Mouse (Mus musculus) gastrocnemius, postnatal 14 days (tissue): Measurements from ENCODE around the gene Gm13278. TPM values are rescaled to one million over a fixed set of nuclear protein-coding genes. Genes with fewer than 3 reads are reported as not detected.
A peak's percentile ranks its signal among the peaks of the same experiment; 100 is the strongest.
"Not testable (repeated sequence)": the region's sequence is repeated elsewhere in the genome, so short reads cannot be mapped to it uniquely, and the experiment has no call there.

ENCODE experiments used
- DNase-seq: peaks from one replicate; pipeline ENCODE4 v3.0.0; 2021; ENCODE audit warnings: mixed read lengths
- intact Hi-C: fragments of 180-260 bp; cut with DNase I; formaldehyde crosslinking; loops from one replicate; pipeline ENCODE4 v1.15.1; 2025; ENCODE audit warnings: low total_unique reads
- long read RNA-seq, 2 experiments: library from polyadenylated mRNA; stranded (forward); transcript quantifications; one replicate each; pipeline ENCODE4 v2.0.0; 2021
- total RNA-seq, 2 experiments: library from RNA; stranded (reverse); gene quantifications; 2 replicates each; pipeline ENCODE4 v1.2.3; 2021

The Gm13278 gene
- not detected for total RNA-seq
- long read RNA-seq, experiment 1: 0 reads
- long read RNA-seq, experiment 2: 0 reads

DNA sequence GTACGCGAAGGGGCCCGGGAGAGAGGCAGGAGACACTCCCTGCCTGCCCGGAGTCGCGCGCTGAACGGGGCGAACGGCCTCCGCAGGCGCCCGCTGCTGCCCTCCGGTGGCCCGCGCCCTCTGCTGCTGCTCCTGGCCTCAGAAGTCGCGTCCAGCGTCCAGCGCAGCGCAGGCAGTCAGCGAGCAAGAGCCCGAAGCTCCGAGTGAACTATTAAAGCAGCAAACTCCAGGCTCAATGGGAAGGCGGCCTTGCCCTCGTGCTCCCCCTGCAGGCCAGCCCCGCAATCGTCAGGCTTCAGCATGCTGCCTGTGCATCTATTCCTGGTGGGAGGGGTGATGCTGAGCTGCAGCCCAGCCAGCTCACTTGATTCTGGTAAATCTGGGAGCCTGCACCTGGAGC, at the start of gene Gm13278:
Gene Gm13278 (plus strand): TSS at position 301 of the 400 bp plus-strand sequence.
- intact Hi-C loops, DNase-seq: not testable (repeated sequence)

DNA sequence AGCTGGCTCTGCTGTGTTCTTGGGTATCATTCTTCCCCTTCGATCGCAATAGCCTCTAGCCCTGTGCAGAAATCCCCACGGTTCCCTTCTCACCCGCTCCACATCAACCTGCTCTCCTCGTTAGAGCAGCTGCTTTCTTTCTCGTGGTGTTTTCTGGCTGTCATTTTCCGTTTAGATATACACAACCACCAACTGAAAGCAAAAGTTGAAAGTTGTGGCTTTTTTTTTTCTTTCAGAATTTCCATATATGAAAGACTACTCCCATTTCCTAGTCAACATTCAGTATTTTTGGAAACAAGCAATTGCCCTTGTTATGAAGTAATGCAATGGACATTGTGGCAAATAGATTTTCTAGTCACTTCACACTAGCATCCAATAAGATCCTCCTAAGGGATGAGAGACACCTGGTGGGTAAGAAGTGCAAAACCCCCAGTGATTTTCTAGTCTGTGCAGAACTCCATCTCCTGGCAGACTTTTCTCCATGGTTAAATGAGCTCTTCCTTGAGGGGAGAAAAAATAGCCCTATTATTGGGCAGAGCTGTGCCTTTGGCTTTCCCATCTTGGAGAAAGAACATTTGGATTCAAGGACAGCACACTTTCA, 48.5 kb upstream of the Gm13278 start:
- DNase-seq: no peak
- intact Hi-C loops: loop anchor here (5.0 kb wide), 1 partner anchor 46 kb away; no protein-coding TSS in a partner anchor

DNA sequence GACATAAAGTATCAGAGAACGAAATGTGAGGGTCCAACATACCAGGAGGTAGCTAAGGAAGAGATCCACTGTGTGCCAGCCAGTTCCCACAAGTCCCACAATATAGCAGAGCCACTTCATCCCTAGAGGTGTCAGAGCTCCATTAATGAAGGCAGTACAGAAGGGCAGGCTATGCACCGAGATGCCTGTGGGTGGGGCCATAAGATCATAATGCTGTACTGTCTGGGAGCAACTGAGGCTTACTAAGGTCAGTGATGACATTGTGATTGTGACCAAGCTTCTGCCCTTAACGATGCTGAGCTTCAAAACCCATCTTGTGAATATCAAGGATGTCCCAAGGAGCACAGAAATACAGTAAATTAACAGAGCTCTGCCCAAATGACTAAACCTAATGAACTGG, 47.1 kb upstream of the Gm13278 start:
- no peak for DNase-seq
- intact Hi-C loops: loop anchor here (5.0 kb wide), 1 partner anchor 47 kb away; no protein-coding TSS in a partner anchor

DNA sequence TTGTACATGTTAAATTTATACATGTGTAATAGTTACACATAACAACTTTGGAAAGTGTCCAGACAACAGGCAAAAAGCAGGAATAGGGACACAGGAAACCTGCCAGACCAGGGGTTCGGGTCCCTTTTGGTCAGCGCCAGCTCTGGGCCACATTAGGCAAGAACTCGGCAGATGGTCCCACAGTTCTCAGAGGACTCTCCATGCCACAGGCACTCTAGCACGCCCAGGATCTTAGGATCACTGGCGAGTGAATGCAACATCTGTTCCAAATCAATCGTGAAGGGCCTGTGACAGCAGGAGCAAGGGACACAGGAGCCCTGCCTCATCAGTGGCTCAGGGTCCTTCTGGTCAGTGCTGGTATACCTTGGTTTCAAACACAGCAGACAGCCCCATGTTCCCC, 41.4 kb upstream of the Gm13278 start:
- DNase-seq: no peak
- intact Hi-C loops: no loop called here

DNA sequence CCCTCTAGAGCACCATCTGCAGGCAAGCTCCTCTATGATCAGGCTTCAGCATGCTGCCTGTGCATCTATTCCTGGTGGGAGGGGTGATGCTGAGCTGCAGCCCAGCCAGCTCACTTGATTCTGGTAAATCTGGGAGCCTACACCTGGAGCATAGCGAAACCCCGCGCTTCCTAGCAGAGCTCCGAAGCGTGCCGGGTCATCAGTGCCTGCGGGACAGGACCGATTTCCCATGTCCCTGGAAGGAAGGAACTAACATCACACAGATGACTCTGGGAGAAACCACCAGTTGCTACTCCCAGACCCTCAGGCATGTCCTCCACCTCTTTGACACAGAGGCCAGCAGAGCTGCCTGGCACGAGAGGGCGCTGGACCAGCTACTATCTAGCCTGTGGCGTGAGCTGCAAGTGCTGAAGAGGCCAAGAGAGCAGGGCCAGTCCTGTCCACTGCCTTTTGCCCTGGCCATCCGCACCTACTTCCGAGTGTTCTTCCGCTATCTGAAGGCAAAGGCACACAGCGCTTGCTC, 36.5 kb upstream of the Gm13278 start, which contains the start of gene Gm13271:
Gene Gm13271 (plus strand): TSS at position 51 of the 523 bp plus-strand sequence.
- intact Hi-C loops: not testable (repeated sequence)

DNA sequence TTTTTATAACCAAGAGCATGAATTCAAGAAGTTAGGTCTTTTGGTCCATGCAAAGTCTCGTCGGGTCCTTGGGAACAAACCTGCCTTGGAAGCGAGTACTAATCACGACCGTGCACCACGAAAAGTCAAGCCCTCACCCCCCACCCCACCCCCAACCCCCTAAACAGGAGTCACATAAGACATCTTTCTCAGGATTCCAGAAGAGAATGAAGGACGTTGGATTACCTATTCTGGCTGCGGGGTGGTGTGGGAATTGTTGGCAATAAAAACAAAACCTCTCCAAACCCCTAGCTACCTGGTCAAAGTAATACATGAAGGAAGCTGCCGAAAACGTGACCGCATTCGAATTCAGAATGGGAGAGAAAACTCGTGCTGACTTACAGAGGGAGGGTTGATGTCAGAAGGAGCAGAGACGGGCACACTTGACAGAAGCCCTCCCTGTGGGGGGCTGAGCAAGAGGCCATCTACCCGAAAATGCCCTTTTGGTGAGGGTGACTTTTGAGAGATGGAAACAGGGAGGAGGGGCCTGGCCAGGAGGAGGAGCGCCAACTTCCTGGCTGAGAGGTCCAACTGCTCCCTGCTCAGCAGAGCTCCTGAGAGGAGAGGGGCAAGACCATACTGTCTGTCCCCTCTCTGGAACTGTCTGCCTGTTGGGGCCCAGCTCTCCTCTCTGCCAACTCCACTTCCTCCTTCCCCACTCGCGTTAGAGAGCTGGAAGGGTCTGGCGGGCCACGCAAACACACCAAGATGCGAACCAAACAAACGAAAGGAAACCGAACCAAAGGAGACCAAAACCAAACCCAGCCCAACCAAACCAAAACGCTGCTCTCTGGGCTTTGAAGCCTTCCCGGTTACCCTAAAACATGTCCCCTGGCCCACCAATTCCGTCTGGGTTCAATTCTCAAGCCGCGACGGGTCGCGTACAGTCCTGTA, 34.5 kb upstream of the Gm13278 start:
- DNase-seq, intact Hi-C loops: not testable (repeated sequence)

More for the DNA sequence above, 36.5 kb upstream of the Gm13278 start, which contains the start of gene Gm13271:
- peak; percentile 53 for DNase-seq

DNA sequence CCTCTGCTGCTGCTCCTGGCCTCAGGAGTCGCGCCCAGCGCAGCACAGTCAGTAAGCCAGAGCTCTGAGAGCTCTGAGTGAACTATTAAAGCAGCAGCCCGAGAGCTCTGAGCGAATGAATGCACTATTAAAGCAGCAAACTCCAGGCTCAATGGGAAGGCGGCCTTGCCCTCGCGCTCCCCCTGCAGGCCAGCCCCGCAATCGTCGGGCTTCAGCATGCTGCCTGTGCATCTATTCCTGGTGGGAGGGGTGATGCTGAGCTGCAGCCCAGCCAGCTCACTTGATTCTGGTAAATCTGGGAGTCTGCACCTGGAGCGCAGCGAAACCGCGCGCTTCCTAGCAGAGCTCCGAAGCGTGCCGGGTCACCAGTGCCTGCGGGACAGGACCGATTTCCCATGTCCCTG, 33.7 kb upstream of the Gm13278 start:
- intact Hi-C loops: not testable (repeated sequence)
- peak; percentile 79 for DNase-seq

DNA sequence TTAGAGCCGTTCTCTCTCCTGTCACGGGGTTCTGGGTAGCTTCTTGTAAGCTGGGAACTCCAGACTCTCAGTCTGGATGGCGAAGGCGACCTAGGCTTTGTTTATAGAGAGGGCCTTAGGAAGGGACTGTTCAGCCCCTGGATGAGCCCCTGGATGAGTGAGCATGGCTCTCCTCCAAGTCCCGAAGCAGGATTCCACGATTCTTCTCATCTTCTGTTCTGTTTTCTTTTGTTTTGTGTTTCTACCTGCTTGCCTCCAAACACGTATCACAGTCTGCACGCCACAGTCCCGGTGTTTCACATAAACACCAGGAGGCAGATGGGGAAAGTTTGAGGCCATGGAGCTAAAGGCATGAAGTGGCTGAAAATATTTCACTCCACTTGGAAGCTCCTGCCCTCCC, 32.6 kb upstream of the Gm13278 start:
- DNase-seq, intact Hi-C loops: not testable (repeated sequence)

DNA sequence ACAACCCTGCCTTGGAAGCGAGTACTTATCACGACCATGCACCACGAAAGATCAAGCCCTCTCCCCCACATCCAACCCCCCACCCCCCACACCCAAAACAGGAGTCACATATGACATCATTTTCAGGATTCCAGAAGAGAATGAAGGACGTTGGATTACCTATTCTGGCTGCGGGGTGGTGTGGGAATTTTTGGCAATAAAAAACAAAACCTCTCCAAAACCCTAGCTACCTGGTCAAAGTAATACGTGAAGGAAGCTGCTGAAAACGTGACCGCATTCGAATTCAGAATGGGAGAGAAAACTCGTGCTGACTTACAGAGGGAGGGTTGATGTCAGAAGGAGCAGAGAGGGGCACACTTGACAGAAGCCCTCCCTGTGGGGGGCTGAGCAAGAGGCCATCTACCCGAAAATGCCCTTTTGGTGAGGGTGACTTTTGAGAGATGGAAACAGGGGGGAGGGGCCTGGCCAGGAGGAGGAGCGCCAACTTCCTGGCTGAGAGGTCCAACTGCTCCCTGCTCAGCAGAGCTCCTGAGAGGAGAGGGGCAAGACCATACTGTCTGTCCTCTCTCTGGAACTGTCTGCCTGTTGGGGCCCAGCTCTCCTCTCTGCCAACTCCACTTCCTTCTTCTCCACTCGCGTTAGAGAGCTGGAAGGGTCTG, 31.6 kb upstream of the Gm13278 start, which contains the start of gene Gm13283:
Gene Gm13283 (plus strand): TSS at position 510 of the 659 bp plus-strand sequence.
- intact Hi-C loops, DNase-seq: not testable (repeated sequence)

DNA sequence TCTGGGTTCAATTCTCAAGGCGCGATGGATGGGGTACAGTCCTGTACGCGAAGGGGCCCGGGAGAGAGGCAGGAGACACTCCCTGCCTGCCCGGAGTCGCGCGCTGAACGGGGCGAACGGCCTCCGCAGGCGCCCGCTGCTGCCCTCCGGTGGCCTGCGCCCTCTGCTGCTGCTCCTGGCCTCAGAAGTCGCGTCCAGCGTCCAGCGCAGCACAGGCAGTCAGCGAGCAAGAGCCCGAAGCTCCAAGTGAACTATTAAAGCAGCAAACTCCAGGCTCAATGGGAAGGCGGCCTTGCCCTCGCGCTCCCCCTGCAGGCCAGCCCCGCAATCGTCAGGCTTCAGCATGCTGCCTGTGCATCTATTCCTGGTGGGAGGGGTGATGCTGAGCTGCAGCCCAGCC, 30.9 kb upstream of the Gm13278 start:
- DNase-seq: peak; percentile 81
- intact Hi-C loops: not testable (repeated sequence)

DNA sequence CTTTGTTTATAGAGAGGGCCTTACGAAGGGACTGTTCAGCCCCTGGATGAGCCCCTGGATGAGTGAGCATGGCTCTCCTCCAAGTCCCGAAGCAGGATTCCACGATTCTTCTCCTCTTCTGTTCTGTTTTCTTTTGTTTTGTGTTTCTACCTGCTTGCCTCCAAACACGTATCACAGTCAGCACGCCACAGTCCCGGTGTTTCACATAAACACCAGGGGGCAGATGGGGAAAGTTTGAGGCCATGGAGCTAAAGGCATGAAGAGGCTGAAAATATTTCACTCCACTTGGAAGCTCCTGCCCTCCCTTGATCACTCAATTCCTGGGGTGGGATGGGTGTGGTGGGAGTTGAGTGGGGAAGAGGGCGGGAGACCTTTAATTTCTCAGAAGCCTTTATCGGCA, 29.6 kb upstream of the Gm13278 start:
- intact Hi-C loops: not testable (repeated sequence)
- peak; percentile 67 for DNase-seq

DNA sequence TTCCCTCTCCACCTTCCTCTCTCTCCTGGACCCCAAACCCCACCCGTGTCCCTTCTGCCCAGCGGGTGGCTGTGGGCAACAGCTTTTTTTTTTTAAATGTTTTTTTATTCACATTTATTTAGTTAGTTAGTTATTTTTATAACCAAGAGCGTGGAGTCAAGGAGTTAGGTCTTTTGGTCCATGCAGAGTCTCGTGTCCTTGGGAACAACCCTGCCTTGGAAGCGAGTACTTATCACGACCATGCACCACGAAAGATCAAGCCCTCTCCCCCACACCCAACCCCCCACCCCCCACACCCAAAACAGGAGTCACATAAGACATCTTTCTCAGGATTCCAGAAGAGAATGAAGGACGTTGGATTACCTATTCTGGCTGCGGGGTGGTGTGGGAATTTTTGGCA, 29.0 kb upstream of the Gm13278 start:
- intact Hi-C loops, DNase-seq: not testable (repeated sequence)

DNA sequence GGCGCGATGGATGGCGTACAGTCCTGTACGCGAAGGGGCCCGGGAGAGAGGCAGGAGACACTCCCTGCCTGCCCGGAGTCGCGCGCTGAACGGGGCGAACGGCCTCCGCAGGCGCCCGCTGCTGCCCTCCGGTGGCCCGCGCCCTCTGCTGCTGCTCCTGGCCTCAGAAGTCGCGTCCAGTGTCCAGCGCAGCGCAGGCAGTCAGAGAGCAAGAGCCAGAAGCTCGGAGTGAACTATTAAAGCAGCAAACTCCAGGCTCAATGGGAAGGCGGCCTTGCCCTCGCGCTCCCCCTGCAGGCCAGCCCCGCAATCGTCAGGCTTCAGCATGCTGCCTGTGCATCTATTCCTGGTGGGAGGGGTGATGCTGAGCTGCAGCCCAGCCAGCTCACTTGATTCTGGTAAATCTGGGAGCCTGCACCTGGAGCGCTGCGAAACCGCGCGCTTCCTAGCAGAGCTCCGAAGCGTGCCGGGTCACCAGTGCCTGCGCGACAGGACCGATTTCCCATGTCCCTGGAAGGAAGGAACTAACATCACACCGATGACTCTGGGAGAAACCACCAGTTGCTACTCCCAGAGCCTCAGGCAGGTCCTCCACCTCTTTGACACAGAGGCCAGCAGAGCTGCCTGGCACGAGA, 27.8 kb upstream of the Gm13278 start:
- intact Hi-C loops: not testable (repeated sequence)
- DNase-seq: peak; percentile 57

DNA sequence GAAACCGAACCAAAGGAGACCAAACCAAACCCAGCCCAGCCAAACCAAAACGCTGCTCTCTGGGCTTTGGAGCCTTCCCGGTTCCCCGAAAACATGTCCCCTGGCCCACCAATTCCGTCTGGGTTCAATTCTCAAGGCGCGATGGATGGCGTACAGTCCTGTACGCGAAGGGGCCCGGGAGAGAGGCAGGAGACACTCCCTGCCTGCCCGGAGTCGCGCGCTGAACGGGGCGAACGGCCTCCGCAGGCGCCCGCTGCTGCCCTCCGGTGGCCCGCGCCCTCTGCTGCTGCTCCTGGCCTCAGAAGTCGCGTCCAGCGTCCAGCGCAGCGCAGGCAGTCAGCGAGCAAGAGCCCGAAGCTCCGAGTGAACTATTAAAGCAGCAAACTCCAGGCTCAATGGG, 17.8 kb upstream of the Gm13278 start, which contains the start of gene Gm13290:
Gene Gm13290 (plus strand): TSS at position 301 of the 400 bp plus-strand sequence.
- DNase-seq, intact Hi-C loops: not testable (repeated sequence)

DNA sequence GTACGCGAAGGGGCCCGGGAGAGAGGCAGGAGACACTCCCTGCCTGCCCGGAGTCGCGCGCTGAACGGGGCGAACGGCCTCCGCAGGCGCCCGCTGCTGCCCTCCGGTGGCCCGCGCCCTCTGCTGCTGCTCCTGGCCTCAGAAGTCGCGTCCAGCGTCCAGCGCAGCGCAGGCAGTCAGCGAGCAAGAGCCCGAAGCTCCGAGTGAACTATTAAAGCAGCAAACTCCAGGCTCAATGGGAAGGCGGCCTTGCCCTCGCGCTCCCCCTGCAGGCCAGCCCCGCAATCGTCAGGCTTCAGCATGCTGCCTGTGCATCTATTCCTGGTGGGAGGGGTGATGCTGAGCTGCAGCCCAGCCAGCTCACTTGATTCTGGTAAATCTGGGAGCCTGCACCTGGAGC, 14.7 kb upstream of the Gm13278 start, which contains the start of gene Gm13289:
Gene Gm13289 (plus strand): TSS at position 301 of the 400 bp plus-strand sequence.
- intact Hi-C loops, DNase-seq: not testable (repeated sequence)

DNA sequence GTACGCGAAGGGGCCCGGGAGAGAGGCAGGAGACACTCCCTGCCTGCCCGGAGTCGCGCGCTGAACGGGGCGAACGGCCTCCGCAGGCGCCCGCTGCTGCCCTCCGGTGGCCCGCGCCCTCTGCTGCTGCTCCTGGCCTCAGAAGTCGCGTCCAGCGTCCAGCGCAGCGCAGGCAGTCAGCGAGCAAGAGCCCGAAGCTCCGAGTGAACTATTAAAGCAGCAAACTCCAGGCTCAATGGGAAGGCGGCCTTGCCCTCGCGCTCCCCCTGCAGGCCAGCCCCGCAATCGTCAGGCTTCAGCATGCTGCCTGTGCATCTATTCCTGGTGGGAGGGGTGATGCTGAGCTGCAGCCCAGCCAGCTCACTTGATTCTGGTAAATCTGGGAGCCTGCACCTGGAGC, 11.8 kb upstream of the Gm13278 start, which contains the start of gene Gm13272:
Gene Gm13272 (plus strand): TSS at position 301 of the 400 bp plus-strand sequence.
- DNase-seq, intact Hi-C loops: not testable (repeated sequence)

DNA sequence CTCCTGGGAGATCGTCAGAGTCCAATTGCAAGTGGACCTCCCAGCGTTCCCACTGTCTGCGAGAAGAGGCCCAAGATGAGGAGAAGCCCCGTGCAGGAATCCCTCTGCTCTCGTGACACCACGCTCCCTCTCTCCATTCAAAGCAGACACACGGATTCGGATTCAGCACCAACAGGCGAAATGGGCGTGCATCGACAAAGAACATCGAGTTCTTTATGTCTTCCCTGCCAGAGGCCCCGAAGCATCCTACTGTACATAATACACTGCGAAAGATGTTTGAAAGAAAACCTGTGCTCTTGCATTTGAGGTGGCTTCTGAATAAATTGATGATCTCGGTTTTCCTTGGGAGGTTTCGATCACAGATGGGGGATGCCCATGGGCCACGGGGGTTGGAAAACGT, 11.0 kb upstream of the Gm13278 start:
- intact Hi-C loops, DNase-seq: not testable (repeated sequence)

DNA sequence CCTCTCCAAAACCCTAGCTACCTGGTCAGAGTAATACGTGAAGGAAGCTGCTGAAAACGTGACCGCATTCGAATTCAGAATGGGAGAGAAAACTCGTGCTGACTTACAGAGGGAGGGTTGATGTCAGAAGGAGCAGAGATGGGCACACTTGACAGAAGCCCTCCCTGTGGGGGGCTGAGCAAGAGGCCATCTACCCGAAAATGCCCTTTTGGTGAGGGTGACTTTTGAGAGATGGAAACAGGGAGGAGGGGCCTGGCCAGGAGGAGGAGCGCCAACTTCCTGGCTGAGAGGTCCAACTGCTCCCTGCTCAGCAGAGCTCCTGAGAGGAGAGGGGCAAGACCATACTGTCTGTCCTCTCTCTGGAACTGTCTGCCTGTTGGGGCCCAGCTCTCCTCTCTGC, 9.5 kb upstream of the Gm13278 start, which contains the start of gene Ifnz:
Gene Ifnz (plus strand): TSS at position 301 of the 400 bp plus-strand sequence.
- intact Hi-C loops: not testable (repeated sequence)

More for the DNA sequence above, 9.5 kb upstream of the Gm13278 start, which contains the start of gene Ifnz:
- DNase-seq: not testable (repeated sequence)
